Comparison of ENCODE assay signal across 13 mouse cellular contexts in genomic region chr9:120804760-120805294, GRCm38 (mm10).
DNase-seq lines count a peak whose midpoint lies in the region; ATAC-seq and TF ChIP-seq lines count a peak whose summit lies in the region.
"Had no signal": no experiment of that assay in that cellular context is flagged by ENCODE, and none has a peak within 500 bp of the region (broad histone marks: within the 10 kb centered on the region; RNA-seq: fewer than 3 reads in every experiment).

No protein-coding gene starts in this region.

- no peak overlapping the region for H3K4me2 ChIP-seq in heart, embryonic 11.5 days
- H3K4me2 ChIP-seq in intestine, embryonic 15.5 days (replicated peaks), result no peak overlapping the region; the same call in 1 of the 2 replicates
- no peak overlapping the region for H3K4me2 ChIP-seq in lung, postnatal 0 days (replicated peaks; ENCODE audit: low read depth, low read length)

- ATAC-seq in heart, embryonic 11.5 days (replicated peaks; ENCODE audit: insufficient number of reproducible peaks, low FRiP score, low TSS enrichment), result no peak
- peak; percentile 32; the same call in 1 of the 2 replicates for ATAC-seq in intestine, embryonic 15.5 days
- peak; percentile 70 for ATAC-seq in lung, postnatal 0 days
- ATAC-seq: liver, postnatal 0 days had no signal

- H3K36me3 ChIP-seq in heart, adult 2 months (ENCODE audit: control insufficient read depth, insufficient read depth, low read length), result no peaks in the 10 kb centered on the region
- no peaks in the 10 kb centered on the region for H3K36me3 ChIP-seq in heart, embryonic 11.5 days (ENCODE audit: control insufficient read depth, insufficient read depth, low read length)
- H3K36me3 ChIP-seq in intestine, embryonic 15.5 days, result no peaks in the 10 kb centered on the region
- no peaks in the 10 kb centered on the region for H3K36me3 ChIP-seq in lung, postnatal 0 days (ENCODE audit: insufficient read depth, low read length)

- TF ChIP-seq CTCF in heart, adult 2 months (IDR thresholded peaks at IDR 0.05), result no peak
- TF ChIP-seq CTCF in lung, postnatal 0 days (IDR thresholded peaks at IDR 0.05), result no peak

- H3K9me3 ChIP-seq in heart, embryonic 11.5 days (replicated peaks; ENCODE audit: control insufficient read depth, low read length), result no peaks in the 10 kb centered on the region
- no peaks in the 10 kb centered on the region for H3K9me3 ChIP-seq in intestine, embryonic 15.5 days
- H3K9me3 ChIP-seq in lung, postnatal 0 days (ENCODE audit: low read length), result no peaks in the 10 kb centered on the region

- no peak overlapping the region for H3K4me3 ChIP-seq in heart, adult 2 months
- no peak overlapping the region for H3K4me3 ChIP-seq in heart, embryonic 11.5 days (ENCODE audit: low read depth, low read length)
- H3K4me3 ChIP-seq in intestine, embryonic 15.5 days (replicated peaks), result no peak overlapping the region
- H3K4me3 ChIP-seq in lung, postnatal 0 days (ENCODE audit: low read depth, low read length), result no peak overlapping the region
- H3K4me3 ChIP-seq: myocyte had no signal

- peak; percentile 68; the same call in 1 of the 2 replicates for TF ChIP-seq EP300 in heart, adult 2 months (IDR thresholded peaks at IDR 0.05; ENCODE audit: insufficient read depth, low read depth, low read length)
- no peak for TF ChIP-seq EP300 in lung, postnatal 0 days (IDR thresholded peaks at IDR 0.05)

- peak in 1 of 2 experiments; percentile 40 for DNase-seq in heart, adult 2 months
- peak; percentile 49 for DNase-seq in fibroblast of lung, adult 2 months (ENCODE audit: low read depth)
- peak; percentile 62 for DNase-seq in lung, postnatal 0 days (ENCODE audit: low spot score)
- no peak for DNase-seq in layer of hippocampus, postnatal 14 days (ENCODE audit: low spot score in 2 of 2)
- DNase-seq in left cerebral cortex, postnatal 14 days (ENCODE audit: low spot score in 2 of 2), result no peak
- no peak for DNase-seq in right cerebral cortex, postnatal 10 days (ENCODE audit: low spot score in 2 of 2)
- DNase-seq: cerebellum, adult 11-12 months; liver, postnatal 0 days; right cerebral cortex, adult 18-20 months; thymus, postnatal 36 days had no signal

- TF ChIP-seq POLR2A in heart, adult 2 months (IDR thresholded peaks at IDR 0.05; ENCODE audit: insufficient read depth, low read depth, low read length), result no peak

- intact Hi-C loops in heart, adult 2 months (cut with DNase I), result loop anchor here (5.0 kb wide), 1 partner anchor 47 kb away; no protein-coding TSS in a partner anchor
- intact Hi-C loops in left cerebral cortex, postnatal 14 days (cut with DNase I), result no loop called here

- no peaks in the 10 kb centered on the region for H3K27me3 ChIP-seq in heart, adult 2 months (ENCODE audit: control insufficient read depth, insufficient read depth, low read length)
- H3K27me3 ChIP-seq in heart, embryonic 11.5 days (ENCODE audit: control insufficient read depth, insufficient read depth, low read length), result no peaks in the 10 kb centered on the region
- no peaks in the 10 kb centered on the region for H3K27me3 ChIP-seq in intestine, embryonic 15.5 days (replicated peaks)
- H3K27me3 ChIP-seq in lung, postnatal 0 days (replicated peaks; ENCODE audit: insufficient read depth, low read length), result no peaks in the 10 kb centered on the region

- H3K4me1 ChIP-seq in heart, adult 2 months (ENCODE audit: control insufficient read depth, insufficient read depth, low read length), result peaks cover 17% of the 10 kb centered on the region
- peaks cover 6% of the 10 kb centered on the region; the same call in 1 of the 2 replicates for H3K4me1 ChIP-seq in heart, embryonic 11.5 days (ENCODE audit: control insufficient read depth, insufficient read depth, low read length)
- H3K4me1 ChIP-seq in intestine, embryonic 15.5 days (replicated peaks), result peaks cover 9% of the 10 kb centered on the region
- H3K4me1 ChIP-seq in lung, postnatal 0 days (ENCODE audit: insufficient read depth, low read depth, low read length), result peaks cover 6% of the 10 kb centered on the region; the same call in 1 of the 2 replicates

- H3K27ac ChIP-seq in heart, adult 2 months, result peak overlapping the region; percentile 68
- H3K27ac ChIP-seq in heart, embryonic 11.5 days (ENCODE audit: low read depth, low read length), result no peak overlapping the region
- H3K27ac ChIP-seq in intestine, embryonic 15.5 days, result peak overlapping the region; percentile 56; the same call in 1 of the 2 replicates
- H3K27ac ChIP-seq in lung, postnatal 0 days (ENCODE audit: low read length), result peak overlapping the region; percentile 26; the same call in 1 of the 2 replicates

- H3K9ac ChIP-seq in heart, adult 2 months (ENCODE audit: low read depth, low read length), result no peak overlapping the region
- no peak overlapping the region for H3K9ac ChIP-seq in heart, embryonic 11.5 days (ENCODE audit: low read depth, low read length)
- H3K9ac ChIP-seq in intestine, embryonic 15.5 days, result no peak overlapping the region
- H3K9ac ChIP-seq in lung, postnatal 0 days (replicated peaks; ENCODE audit: low read depth), result no peak overlapping the region
- H3K9ac ChIP-seq: liver, postnatal 0 days had no signal

- 37% methylated on average over 10 of the region's 10 CpGs for WGBS in heart, adult 2 months
- WGBS in heart, embryonic 11.5 days (ENCODE audit: insufficient replicate concordance), result 38% methylated on average over 10 of the region's 10 CpGs
- WGBS in intestine, embryonic 15.5 days, result 26% methylated on average over 10 of the region's 10 CpGs
- WGBS in lung, postnatal 0 days, result 14% methylated on average over 10 of the region's 10 CpGs

- H3K79me2 ChIP-seq in heart, adult 2 months (replicated peaks; ENCODE audit: control insufficient read depth, insufficient read depth, low read length), result no peaks in the 10 kb centered on the region

Comparison
In these comparisons a context has a peak if more than half of its experiments do, and no peak if none do; other contexts are left out.
1. DNase-seq: peak in fibroblast of lung, adult 2 months (single experiment) and lung, postnatal 0 days (single experiment); none in layer of hippocampus, postnatal 14 days (0 of 2), left cerebral cortex, postnatal 14 days (0 of 2) and right cerebral cortex, postnatal 10 days (0 of 2).